Mouse (Mus musculus): ENCODE measurements around the gene Polk.
A peak's percentile ranks its signal among the peaks of the same experiment; 100 is the strongest.

Polk gene

DNA sequence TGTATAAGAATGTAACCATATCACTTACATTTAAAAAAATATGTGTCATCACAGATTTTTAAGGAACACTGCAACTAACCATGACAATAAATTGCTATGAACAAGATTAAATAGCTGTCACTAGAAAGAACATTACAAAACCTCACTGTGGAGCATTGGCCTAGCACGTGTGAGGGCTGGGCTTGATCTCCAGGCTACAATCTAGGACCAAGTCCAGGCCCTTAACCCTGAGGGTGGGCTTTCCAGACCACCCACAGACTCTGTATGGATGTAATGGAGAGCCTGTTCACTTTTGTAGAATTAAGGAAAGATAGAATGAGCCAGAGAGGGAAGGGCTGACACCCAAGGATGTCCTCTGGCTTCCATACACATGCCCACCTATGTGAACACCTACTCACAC lies 79.7 kb downstream of the Polk start:
- DNase-seq (ENCODE audit: low spot score) = no peak

DNA sequence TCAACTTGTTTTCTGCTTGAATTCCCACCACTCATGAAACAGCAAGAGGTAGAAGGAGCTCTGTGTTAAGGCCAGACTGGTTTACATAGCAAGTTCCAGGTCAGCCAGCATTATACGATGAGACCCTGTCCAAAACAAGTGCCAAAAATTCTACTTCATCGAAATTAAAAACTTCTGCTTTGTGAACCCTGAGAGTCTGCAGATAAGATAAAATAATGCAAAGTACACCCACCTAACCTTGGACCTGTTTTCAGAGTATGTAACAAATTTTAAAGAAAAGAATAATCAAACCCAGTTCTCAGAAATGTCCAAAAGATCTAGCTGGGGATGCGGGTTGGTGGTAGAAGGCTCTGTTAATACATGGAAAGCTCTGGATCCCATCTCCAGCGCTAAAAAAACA lies 83.8 kb downstream of the Polk start:
- DNase-seq (ENCODE audit: low spot score) = no peak

DNA sequence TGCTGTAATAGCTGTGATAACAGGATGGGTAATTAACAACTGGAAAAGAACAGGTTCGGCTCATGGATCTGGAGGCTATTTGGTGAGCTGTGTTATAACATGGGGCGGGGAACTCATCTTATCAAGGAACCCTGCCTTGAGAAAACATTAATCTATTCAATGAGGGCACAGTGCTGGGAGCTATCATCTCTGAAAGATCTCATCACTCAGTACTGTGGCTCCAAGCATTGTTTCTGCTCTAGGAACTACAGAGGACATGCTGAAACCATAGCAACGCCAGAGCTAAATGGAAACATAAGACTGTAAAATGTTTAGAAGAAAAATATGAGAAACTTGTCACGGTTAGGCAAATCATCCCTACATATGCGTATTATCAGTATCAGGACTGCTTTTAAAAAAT lies 84.4 kb downstream of the Polk start:
- no peak for DNase-seq (ENCODE audit: low spot score)

DNA sequence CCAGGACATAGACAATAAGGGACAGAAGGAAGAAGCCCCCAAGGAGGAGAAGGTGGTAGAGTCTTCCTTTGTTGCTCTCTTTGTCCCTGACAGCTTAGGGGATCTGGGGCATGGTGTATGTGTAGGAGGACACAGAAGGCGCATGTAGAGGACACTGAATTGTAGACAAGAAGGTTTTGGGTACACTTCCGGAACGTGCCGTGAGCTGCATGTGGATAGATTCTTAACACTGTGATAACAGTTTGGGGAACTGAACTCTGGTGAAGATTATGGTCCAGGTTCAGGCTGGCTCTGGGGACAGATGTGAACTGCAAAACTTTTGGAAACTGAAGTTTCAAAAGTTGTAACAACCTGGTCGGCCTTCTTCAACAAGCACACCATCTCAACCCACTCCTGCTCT lies 84.8 kb downstream of the Polk start:
- no peak for DNase-seq (ENCODE audit: low spot score)

DNA sequence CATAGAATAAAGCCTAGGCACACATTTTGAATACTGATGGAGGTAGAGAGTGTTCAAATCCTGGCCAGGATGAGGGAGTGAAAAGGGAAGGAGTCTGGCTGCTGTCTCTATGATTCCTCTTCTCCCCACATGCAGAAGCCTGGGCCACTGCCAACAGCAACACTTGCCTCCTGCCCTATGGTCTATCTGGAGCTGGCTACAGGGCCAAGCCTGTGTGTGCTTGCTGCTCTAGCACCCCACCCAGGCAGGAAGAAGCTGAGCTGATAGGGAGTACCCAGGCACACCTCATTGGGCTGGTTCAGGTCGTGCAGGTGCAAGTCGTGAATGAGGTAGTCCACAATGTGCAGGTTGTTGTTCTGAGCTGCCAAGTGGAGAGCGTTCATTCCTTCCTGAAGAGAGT lies 88.1 kb downstream of the Polk start:
- no peak for DNase-seq (ENCODE audit: low spot score)

DNA sequence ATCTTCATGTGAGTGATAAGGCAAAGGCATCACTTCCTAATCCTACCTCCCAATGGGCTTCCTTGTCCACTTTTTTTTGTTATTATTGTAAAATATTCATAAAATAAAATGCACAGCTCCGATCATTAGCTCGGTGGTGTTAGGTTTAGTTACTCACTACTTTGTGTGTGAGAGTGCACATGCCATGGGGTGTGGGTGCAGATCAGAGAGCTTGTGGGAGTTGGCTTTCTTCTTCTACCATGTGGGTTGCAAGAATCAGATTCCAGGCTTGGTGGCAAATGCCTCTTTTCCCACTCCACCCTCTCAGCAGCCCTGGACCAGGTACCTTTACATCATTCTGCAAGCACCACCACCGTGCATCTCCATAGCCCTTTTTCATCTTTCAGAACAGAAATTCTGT lies 89.8 kb downstream of the Polk start:
- no peak for DNase-seq (ENCODE audit: low spot score)

DNA sequence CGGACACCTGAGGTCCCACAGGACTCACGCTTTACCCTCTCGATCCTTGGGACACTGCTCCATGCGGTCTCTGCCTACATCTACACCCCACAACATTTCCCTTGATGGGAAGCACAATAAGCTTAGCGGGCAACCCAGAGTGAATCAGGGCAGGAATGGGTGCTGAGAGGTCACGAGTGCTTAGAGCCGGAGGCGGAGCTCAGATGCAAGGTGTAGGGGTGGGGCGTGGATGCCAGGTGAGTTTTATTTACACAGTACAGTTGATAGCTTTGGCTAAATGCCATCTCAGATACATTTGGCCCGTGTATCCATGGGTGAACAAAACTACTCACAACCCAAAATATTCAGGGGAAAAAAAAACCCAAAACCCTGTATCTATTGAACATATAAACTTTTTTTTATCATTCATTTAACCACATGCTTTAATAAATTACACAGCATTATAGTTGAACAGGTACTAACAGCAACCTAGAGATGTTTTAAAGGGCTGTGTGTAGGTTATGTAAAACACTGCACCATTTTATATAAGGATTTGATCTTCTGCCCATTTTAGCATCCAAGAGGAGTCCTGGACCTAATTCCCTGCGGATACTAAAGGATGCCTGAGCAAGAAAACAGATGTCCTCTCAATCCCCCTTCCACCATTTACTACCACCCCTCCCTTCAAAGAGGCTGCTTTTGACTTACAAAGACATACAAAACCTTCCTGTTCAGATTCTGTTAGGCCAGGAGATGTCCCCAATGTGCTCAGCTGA lies 90.8 kb downstream of the Polk start:
- DNase-seq (ENCODE audit: low spot score) = no peak

DNA sequence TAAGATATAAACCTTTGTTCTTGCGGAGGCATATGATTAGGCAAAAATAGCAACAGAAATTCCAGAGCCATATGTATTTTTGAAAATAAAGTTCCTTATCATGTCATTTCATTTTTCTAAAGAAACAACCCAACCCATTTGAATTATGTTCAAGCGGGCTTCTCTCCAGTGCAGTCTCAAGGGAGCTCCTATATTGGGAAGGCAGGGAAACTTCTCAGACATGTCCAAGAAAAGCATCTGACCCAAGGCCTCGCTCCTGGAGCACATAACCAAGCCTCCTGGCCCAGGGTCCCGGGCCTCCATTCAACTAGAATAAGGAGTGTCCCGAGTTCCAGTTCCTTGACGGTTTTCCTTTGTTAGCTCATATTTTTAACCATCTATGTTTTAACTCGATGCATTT lies 91.5 kb downstream of the Polk start:
- no peak for DNase-seq (ENCODE audit: low spot score)

DNA sequence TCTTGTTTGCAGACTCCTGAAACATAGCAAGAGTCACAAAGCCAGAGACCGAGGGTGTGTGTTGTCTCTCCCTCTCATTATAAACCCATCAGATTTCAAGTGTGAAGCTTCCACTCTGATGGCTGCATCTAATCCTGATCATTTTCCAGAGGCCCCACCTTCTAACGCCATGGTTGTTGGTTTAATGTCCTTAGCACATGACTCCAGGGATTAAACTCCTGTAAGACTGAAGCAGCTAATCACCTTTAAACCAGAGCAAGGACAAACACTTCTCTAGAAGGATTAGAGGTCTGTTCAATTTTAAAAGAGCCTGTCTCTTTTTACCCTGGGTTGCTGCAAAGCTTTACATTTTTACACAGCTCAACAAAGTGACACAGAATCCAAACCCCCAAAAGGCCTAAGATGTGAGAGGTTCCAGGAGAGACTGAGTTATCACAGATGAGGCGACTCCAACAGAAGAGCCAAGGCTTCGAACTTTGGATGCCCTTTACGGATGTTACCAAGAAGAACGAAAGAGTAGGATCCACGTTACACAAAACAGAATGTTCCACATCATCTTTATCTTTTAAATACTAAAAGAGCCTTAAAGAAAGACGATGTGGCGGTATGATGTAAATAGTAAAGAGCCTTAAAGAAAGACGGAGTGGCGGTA lies 92.0 kb downstream of the Polk start:
- no peak for DNase-seq (ENCODE audit: low spot score)

DNA sequence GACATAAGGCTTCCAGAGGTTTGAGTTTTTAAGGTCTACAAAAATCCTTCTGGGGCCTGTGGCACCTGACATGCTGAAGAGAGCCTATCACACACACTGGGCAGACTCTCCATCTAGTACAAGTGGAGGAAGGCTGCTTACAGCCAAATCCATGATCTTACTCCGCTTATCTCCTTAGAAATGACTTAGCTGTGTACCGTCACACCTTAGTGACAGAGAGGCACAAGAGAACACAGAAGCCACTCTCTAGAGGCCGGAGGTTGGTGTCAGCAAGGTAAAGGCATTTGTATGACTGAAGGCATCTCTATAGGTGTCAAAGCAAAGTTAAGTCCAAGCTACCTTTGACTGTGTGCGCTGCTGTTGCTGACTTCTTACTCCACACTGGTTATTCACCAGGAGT lies 101.9 kb downstream of the Polk start:
- no peak for DNase-seq (ENCODE audit: low spot score)

DNA sequence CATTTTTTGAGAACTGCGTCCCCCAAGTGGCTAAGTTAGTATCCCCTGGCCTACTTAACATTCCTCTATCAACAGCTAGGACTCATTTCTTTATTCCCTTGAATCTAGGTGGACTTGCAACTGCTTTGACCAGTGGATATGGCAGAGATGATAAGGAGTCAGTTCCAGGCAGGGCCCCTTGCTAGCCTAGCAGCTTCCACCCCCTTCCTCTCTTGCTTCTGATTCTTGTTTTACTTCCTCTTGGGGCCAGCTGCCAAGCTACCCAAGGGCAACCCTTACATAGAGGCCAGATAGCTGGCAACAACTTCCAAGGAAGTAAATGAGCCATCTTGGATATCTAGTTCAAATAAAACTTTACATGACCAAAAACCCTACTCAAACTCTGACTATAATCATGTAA lies 105.5 kb downstream of the Polk start:
- no peak for DNase-seq (ENCODE audit: low spot score)

DNA sequence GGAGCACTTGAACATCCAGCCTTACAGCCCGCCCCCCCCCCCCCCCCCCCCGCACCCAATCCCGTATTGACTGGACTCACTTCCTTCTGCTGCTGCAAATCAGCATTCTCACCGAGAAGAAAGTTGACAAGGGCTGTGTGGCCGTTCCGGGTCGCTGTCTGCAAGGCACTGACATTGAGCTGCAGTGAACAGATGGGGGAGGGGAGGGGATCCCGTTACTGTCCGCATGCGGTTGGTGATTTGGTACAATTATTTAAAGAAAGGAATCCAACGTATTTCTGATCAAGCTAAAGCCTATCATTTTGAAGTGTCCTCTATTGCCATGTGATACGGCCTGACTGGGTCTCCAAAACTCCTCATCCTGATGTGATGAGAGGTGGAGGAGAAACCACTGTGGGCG lies 106.6 kb downstream of the Polk start:
- no peak for DNase-seq (ENCODE audit: low spot score)

DNA sequence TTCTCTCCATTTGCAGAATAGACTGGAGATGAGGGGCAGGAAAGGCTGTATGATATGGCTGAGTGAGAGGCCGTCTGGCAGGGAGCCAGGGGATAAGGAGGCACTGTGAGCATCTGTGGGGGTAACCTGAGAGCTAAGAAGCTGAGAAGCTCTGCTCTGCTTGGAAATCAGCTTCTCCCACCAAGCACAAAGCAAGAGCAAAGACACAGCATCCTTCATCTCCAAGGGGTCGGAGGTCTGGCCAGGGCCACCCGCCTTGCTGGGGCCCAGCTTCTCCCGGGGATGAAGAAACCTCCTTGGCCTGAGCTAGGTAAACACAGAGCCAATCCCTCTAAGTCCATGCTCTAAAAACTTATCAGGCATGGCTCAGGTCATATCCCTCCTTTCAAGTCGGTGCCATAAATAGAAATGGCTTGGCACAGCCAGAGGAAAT lies 107.5 kb downstream of the Polk start:
- no peak for DNase-seq (ENCODE audit: low spot score)

DNA sequence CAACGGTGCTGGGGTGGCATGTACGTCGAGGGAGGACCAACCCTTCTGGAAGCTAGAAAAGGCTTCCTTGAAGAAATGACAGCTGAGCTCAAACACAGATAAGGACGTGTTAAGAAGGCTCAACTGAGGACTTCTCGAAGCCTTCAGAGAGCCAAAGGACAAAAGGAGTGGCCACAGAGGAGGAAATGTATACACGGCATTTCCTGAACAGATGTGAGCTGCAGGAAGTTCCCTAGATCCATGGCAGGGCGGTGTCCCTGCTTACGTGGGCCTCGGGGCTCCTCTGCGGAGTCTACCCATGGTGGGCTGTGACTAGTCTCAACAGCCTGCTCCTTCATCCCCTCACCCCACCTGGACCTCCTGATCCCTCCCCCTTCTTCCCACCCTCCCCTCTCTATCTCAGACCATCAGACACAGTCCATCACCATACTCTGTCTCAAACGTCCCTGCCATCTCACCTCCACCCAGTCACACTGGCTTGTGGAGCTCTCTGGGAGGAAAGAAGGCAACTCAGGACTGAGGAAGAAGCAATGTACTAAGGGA lies 108.7 kb downstream of the Polk start:
- DNase-seq (ENCODE audit: low spot score) = no peak

DNA sequence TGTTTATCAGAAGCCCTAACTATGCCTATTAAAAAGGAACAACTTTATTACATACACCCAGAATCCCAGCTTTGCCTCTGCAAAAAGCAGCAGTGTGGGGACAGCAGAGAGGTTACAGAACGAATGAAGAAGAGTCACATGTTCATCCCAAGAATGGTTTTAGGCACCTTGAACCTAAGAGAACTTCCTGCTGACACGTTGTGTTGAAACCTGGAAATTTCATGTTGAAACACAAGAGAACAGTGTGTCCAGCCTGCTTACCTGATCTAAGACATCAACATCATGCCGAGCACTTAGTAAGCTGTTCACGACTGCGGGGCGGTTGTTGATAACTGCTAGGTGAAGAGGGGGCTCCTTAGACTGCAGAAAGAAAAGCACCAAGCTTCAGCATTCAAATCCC lies 109.3 kb downstream of the Polk start:
- no peak for DNase-seq (ENCODE audit: low spot score)

DNA sequence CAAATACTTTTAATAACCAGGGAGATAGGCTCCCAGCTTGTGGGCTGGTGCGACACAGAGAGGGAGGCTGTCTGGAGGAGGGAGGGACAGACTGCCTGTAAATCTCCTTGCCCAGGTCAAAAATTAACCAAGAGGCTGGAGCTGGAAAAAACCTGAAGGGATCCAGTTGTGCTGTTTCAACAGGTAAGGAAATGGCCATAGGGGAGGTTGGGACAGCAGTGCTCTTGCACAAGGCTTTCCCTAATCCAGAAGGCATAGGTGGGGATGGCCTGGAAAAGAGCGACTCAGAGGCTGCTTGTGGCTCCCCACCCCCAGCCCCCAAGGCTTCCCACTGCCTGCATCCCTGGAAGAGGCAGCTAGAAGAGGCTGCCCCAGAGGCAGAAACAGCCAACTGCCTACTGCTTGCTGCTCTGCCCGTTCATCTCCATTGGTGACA lies 110.0 kb downstream of the Polk start:
- DNase-seq (ENCODE audit: low spot score) = no peak

DNA sequence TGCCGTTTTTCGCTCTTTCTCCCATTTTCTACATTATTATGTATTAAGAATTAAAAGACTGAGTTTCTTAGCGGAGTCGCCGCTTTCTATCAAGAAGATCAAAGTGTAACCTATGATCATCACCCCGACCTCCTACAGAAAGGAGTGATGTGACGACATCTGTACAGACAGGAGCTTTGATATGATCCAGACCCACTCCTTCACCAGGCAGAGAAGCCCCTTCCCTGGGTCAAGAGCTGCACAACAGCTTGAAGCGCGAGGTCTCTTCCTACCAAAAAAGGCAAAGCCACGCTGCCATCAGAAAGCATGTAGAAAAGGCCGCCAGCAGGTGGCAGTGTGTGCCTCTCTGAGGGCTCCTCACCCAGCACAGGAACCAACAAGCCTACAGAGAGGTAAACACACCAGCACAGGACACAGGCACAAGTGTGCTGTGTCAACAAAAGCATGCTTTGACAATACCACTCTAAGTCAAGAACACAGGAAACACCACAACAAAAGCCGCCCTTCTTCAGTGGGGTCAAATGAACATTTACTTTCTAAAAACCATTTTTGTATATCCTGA lies 110.7 kb downstream of the Polk start:
- peak; percentile 80 for DNase-seq (ENCODE audit: low spot score)
